Mouse (Mus musculus) heart, embryonic 16.5 days (tissue): Measurements from ENCODE around the gene Rfc4. TPM values are rescaled to one million over a fixed set of nuclear protein-coding genes. Genes with fewer than 3 reads are reported as not detected.

Experiments
- ATAC-seq: fragments of 200-750 bp; cut with Nextera tagmentation; replicated peaks from 2 replicates; pipeline ENCODE4 v1.8.0; 2017; ENCODE audit warnings: moderate number of reproducible peaks; ENCODE audit not compliant: insufficient read depth, low FRiP score; ENCODE audit errors: extremely low read depth
- H3K27ac ChIP-seq: fragments of 300-500 bp; sonication (generic); 2 replicates; pipeline ENCODE4 v1.5.1; 2014; ENCODE audit warnings: mild to moderate bottlenecking, low read length, control low read depth, moderate library complexity
- H3K27me3 ChIP-seq: fragments of 300-500 bp; sonication (generic); 2 replicates; pipeline ENCODE4 v1.6.1; 2014; ENCODE audit warnings: low read length, mixed read lengths; ENCODE audit not compliant: control insufficient read depth, insufficient read depth
- H3K36me3 ChIP-seq: fragments of 300-500 bp; sonication (generic); 2 replicates; pipeline ENCODE4 v1.6.1; 2014; ENCODE audit not compliant: control insufficient read depth, insufficient read depth
- H3K4me1 ChIP-seq: fragments of 300-500 bp; sonication (generic); 2 replicates; pipeline ENCODE4 v1.6.1; 2014; ENCODE audit warnings: low read length, mixed read lengths; ENCODE audit not compliant: control insufficient read depth, insufficient read depth
- H3K4me2 ChIP-seq: fragments of 300-500 bp; sonication (generic); 2 replicates; pipeline ENCODE4 v1.6.1; 2014; ENCODE audit warnings: low read depth, mild to moderate bottlenecking, control low read depth, low read length
- H3K4me3 ChIP-seq: fragments of 300-500 bp; sonication (generic); 2 replicates; pipeline ENCODE4 v1.5.1; 2014; ENCODE audit warnings: mild to moderate bottlenecking, control low read depth, low read length
- H3K9ac ChIP-seq: fragments of 300-500 bp; sonication (generic); 2 replicates; pipeline ENCODE4 v1.6.1; 2014; ENCODE audit warnings: low read length, control low read depth
- H3K9me3 ChIP-seq: fragments of 300-500 bp; sonication (generic); replicated peaks from 2 replicates; pipeline ENCODE4 v1.6.1; 2016; ENCODE audit warnings: low read length; ENCODE audit not compliant: control insufficient read depth
- WGBS: fragments of 180-500 bp; shearing (Covaris S2); extraction: QIAGEN DNeasy Blood & Tissue Kit; methylation state at CpG from one replicate; pipeline ENCODE4 v1.1.7; 2014; 5-methylcytosine and 5-hydroxymethylcytosine counted together
- polyA plus RNA-seq: library from polyadenylated mRNA; unstranded; fragments of >200 nt; fragmentation: Nextera tagmentation; extraction: Ambion mirVana; gene quantifications from 2 replicates; pipeline ENCODE4 v1.2.1, GENCODE M21; 2015

The Rfc4 gene
- polyA plus RNA-seq, 1 experiment from 2014 or later, result 77.8 TPM

GRCm38 (mm10) chr16:23109350-23110280 lies 17.9 kb downstream of the Rfc4 start:
- H3K4me1 ChIP-seq, result peaks cover 39% of the 10 kb centered on the region
- peak overlapping the region; percentile 100 for H3K9ac ChIP-seq
- no peak for ATAC-seq
- peak overlapping the region; percentile 100 for H3K4me3 ChIP-seq
- H3K36me3 ChIP-seq, result peaks cover 46% of the 10 kb centered on the region
- peak overlapping the region; percentile 38; the same call in 1 of the 2 replicates for H3K27ac ChIP-seq
- WGBS, result 46% methylated on average over 5 of the region's 5 CpGs
- no peaks in the 10 kb centered on the region for H3K27me3 ChIP-seq
- H3K9me3 ChIP-seq, result no peaks in the 10 kb centered on the region
- peak overlapping the region; percentile 92 for H3K4me2 ChIP-seq

- H3K4me3 ChIP-seq, result peak overlapping the region; percentile 100
- H3K36me3 ChIP-seq, result peaks cover 40% of the 10 kb centered on the region
- peak overlapping the region; percentile 38; the same call in 1 of the 2 replicates for H3K27ac ChIP-seq
- ATAC-seq, result no peak
- 2% methylated on average over 5 of the region's 5 CpGs for WGBS
- H3K4me1 ChIP-seq, result peaks cover 39% of the 10 kb centered on the region
- no peaks in the 10 kb centered on the region for H3K27me3 ChIP-seq
- no peaks in the 10 kb centered on the region for H3K9me3 ChIP-seq
- peak overlapping the region; percentile 100 for H3K9ac ChIP-seq
- H3K4me2 ChIP-seq, result peak overlapping the region; percentile 92
These were observed 18.6 kb downstream of the Rfc4 start for GRCm38 (mm10) chr16:23108943-23109342.

GRCm38 (mm10) chr16:23107946-23108759 lies 19.4 kb downstream of the Rfc4 start:
- peak overlapping the region; percentile 100 for H3K9ac ChIP-seq
- H3K9me3 ChIP-seq, result no peaks in the 10 kb centered on the region
- no peaks in the 10 kb centered on the region for H3K27me3 ChIP-seq
- peak overlapping the region; percentile 99 for H3K27ac ChIP-seq
- H3K4me1 ChIP-seq, result peaks cover 39% of the 10 kb centered on the region
- peaks cover 37% of the 10 kb centered on the region for H3K36me3 ChIP-seq
- H3K4me2 ChIP-seq, result peak overlapping the region; percentile 92
- ATAC-seq, result peak; percentile 82
- WGBS, result under 1% methylated on average over 52 of the region's 52 CpGs
- peak overlapping the region; percentile 100 for H3K4me3 ChIP-seq

DNA sequence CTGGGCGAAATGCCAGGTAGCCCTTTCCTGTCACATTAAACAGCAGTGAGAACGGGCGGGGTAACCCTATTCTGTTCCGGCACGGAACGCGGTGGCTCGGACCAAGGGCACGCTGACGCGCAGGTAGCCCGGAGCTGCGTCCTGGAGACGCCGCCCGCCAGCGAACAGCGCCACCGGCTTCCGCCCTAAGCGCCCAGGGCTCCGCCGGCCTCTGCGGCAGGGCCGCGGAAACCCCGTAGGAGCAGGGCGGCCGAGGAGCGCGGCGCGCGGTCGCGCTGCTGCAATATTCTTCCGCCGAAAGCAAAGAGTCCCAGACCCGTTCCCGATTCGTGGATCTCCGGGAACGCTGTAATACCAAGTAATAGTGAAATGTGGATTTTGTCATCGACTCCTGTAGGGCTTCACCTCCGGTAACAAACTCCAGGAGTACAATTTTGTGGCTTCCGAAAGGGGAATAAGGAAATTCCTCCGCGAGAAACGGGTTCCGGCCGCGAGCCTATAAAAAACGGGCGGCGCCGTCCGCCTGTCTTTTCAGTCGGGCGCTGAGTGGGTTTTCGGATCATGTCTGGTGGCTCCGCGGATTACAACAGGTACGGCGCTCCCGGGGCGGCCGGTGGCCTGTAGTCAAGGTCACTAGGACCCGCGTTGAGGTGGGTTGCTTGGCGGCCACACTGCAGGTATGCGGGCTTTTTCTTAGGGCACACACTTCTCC lies 20.1 kb downstream of the Rfc4 start, which contains the start of gene Eif4a2:
Gene Eif4a2 (plus strand): TSS at position 214 of the 712 bp plus-strand sequence.
- Histone ChIP-seq H3K4me2 (peak within 1 kb of the TSS; percentile 92), H3K27ac (peak within 1 kb of the TSS; percentile 99), H3K27me3 (no peaks in the 10 kb centered on the region), H3K9ac (peak within 1 kb of the TSS; percentile 100), H3K4me1 (peaks cover 36% of the 10 kb centered on the region), H3K4me3 (peak within 1 kb of the TSS; percentile 100), H3K36me3 (peaks cover 31% of the 10 kb centered on the region), H3K9me3 (no peaks in the 10 kb centered on the region)
- peak; percentile 88 for ATAC-seq
- under 1% methylated on average over 71 of the region's 71 CpGs for WGBS

DNA sequence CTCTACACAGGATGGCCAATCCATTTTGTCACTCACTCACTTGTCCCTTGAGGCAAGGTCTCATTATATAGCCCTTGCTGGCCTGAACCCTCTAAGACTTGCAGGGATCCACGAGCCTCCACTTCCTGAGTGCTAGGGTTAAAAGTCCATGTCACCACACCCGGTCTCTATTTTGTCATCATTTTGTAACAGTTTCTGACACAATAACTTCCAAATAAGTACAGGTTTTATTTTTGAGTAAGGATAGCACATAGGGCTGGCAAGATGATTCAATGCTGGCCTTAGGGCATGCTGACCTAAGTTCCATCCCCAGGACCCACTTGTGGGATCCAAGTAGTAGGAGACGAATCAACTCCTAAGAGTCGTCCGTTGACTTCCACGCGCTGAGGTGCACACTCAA lies 21.4 kb downstream of the Rfc4 start:
- no peak for ATAC-seq
- Histone ChIP-seq H3K27me3 (no peaks in the 10 kb centered on the region), H3K9me3 (no peaks in the 10 kb centered on the region), H3K27ac (no peak overlapping the region), H3K9ac (no peak overlapping the region), H3K36me3 (peaks cover 18% of the 10 kb centered on the region), H3K4me1 (peaks cover 26% of the 10 kb centered on the region), H3K4me3 (no peak overlapping the region), H3K4me2 (no peak overlapping the region)
- whole genome bisulfite sequencing, result 71% methylated on average over 7 of the region's 7 CpGs

GRCm38 (mm10) chr16:23103841-23104240 lies 23.7 kb downstream of the Rfc4 start:
- WGBS, result 65% methylated on average over 2 of the region's 2 CpGs
- H3K27ac ChIP-seq, result no peak overlapping the region
- peaks cover 21% of the 10 kb centered on the region for H3K4me1 ChIP-seq
- no peak overlapping the region for H3K9ac ChIP-seq
- H3K27me3 ChIP-seq, result no peaks in the 10 kb centered on the region
- ATAC-seq, result no peak
- H3K36me3 ChIP-seq, result peaks cover 2% of the 10 kb centered on the region
- no peak overlapping the region for H3K4me2 ChIP-seq
- no peaks in the 10 kb centered on the region for H3K9me3 ChIP-seq
- no peak overlapping the region for H3K4me3 ChIP-seq

- WGBS, result 29% methylated on average over 17 of the region's 17 CpGs
- H3K27ac ChIP-seq, result peak overlapping the region; percentile 59
- peak overlapping the region; percentile 74 for H3K4me2 ChIP-seq
- H3K4me3 ChIP-seq, result peak overlapping the region; percentile 56
- no peak for ATAC-seq
- H3K27me3 ChIP-seq, result no peaks in the 10 kb centered on the region
- H3K36me3 ChIP-seq, result no peaks in the 10 kb centered on the region
- H3K9ac ChIP-seq, result peak overlapping the region; percentile 72
- H3K4me1 ChIP-seq, result peaks cover 21% of the 10 kb centered on the region
- H3K9me3 ChIP-seq, result no peaks in the 10 kb centered on the region
These were observed 24.3 kb downstream of the Rfc4 start for GRCm38 (mm10) chr16:23103038-23103745.
